Mouse (Mus musculus) cortical plate, adult 2 months (tissue): ENCODE data around the gene Mtf1.

ENCODE experiments used
- CTCF ChIP-seq: fragments of 200-500 bp; IDR thresholded peaks from 2 replicates; pipeline ENCODE4 v1.5.1; 2011; ENCODE audit warnings: mild to moderate bottlenecking, control low read depth, low read length; ENCODE audit not compliant: insufficient read depth; ENCODE audit errors: extremely low read depth
- POLR2A ChIP-seq: fragments of 200-500 bp; IDR thresholded peaks from 2 replicates; pipeline ENCODE4 v1.6.1; 2011; ENCODE audit warnings: mild to moderate bottlenecking, low read length, control low read depth; ENCODE audit not compliant: insufficient read depth; ENCODE audit errors: extremely low read depth

DNA sequence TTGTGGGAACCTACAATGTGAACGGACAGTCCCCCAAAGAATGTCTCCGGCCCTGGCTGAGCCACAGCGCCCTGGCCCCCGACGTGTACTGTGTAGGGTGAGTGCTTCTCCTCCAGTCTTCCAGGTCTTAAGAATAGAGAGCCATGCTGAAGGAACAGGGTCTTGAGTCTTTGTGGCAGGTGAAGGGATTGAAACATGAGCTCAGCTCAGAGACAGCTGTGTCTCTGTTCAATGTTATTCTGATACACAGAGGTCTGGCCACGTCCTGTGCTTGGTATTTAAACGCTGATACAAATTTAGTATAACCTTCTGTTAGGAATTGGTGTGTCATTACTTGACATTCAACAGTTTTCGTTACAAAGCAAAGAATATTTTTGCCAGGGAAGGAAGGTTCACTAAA, 19.5 kb upstream of the Mtf1 start:
- TF ChIP-seq CTCF, result no peak
- no peak for TF ChIP-seq POLR2A
